Mouse (Mus musculus) limb, embryonic 14.5 days (tissue): ENCODE data around the gene Spib. TPM values are rescaled to one million over a fixed set of nuclear protein-coding genes. Genes with fewer than 3 reads are reported as not detected.

ENCODE experiments used
- ATAC-seq: fragments of 200-750 bp; cut with Nextera tagmentation; 2 replicates; pipeline ENCODE4 v1.8.0; 2017; ENCODE audit warnings: low read depth, moderate number of reproducible peaks, moderate TSS enrichment; ENCODE audit not compliant: low FRiP score
- DNase-seq: peaks from one replicate; pipeline ENCODE4 v3.0.0-alpha.2; 2015; ENCODE audit warnings: low spot score
- H3K27ac ChIP-seq: fragments of 300-500 bp; sonication (generic); replicated peaks from 2 replicates; pipeline ENCODE4 v1.5.1; 2014; ENCODE audit warnings: low read depth, mild to moderate bottlenecking, low read length, moderate library complexity, mixed read lengths
- H3K27me3 ChIP-seq: fragments of 300-500 bp; sonication (generic); 2 replicates; pipeline ENCODE4 v1.6.1; 2014; ENCODE audit warnings: low read length, mixed read lengths; ENCODE audit not compliant: control insufficient read depth, insufficient read depth
- H3K36me3 ChIP-seq: fragments of 300-500 bp; sonication (generic); 2 replicates; pipeline ENCODE4 v1.6.1; 2014; ENCODE audit warnings: mild to moderate bottlenecking, low read length, moderate library complexity, mixed read lengths; ENCODE audit not compliant: control insufficient read depth, insufficient read depth
- H3K4me1 ChIP-seq: fragments of 300-500 bp; sonication (generic); 2 replicates; pipeline ENCODE4 v1.6.1; 2014; ENCODE audit warnings: antibody characterized with exemption, low read length, mixed read lengths; ENCODE audit not compliant: control insufficient read depth, insufficient read depth
- H3K4me2 ChIP-seq: fragments of 300-500 bp; sonication (generic); replicated peaks from 2 replicates; pipeline ENCODE4 v1.6.1; 2014; ENCODE audit warnings: low read depth, mild to moderate bottlenecking, low read length, moderate library complexity; ENCODE audit not compliant: severe bottlenecking
- H3K4me3 ChIP-seq: fragments of 300-500 bp; sonication (generic); replicated peaks from 2 replicates; pipeline ENCODE4 v1.5.1; 2014; ENCODE audit warnings: low read length
- H3K9ac ChIP-seq: fragments of 300-500 bp; sonication (generic); 2 replicates; pipeline ENCODE4 v1.6.1; 2014; ENCODE audit warnings: mild to moderate bottlenecking, low read depth, low read length, moderate library complexity; ENCODE audit not compliant: severe bottlenecking
- H3K9me3 ChIP-seq: fragments of 300-500 bp; sonication (generic); 2 replicates; pipeline ENCODE4 v1.6.1; 2016; ENCODE audit warnings: low read length; ENCODE audit not compliant: control insufficient read depth
- POLR2A ChIP-seq: fragments of 200-500 bp; IDR thresholded peaks from 2 replicates; pipeline ENCODE4 v1.8.0; 2012; ENCODE audit warnings: inconsistent platforms, mild to moderate bottlenecking, moderate library complexity, borderline replicate concordance; ENCODE audit not compliant: insufficient read depth, insufficient read length; ENCODE audit errors: extremely low read depth
- WGBS: fragments of 180-500 bp; shearing (Covaris S2); extraction: QIAGEN DNeasy Blood & Tissue Kit; methylation state at CpG from one replicate; pipeline ENCODE4 v1.1.7; 2014; 5-methylcytosine and 5-hydroxymethylcytosine counted together
- polyA plus RNA-seq, 2 experiments: library from polyadenylated mRNA; depleted of rRNA in 1 of 2; stranded (reverse) in 1 of 2; unstranded in 1 of 2; fragments of >200 nt; fragmentation: Nextera tagmentation in 1 of 2; extraction: Ambion mirVana in 1 of 2; gene quantifications; 2 replicates each; pipeline versions ENCODE4 v1.2.1 to v1.2.3; 2012 to 2014

The Spib gene
- polyA plus RNA-seq, 2 experiments, result 0.59 to 1.1 TPM

- H3K9me3 ChIP-seq, result no peaks in the 10 kb centered on the region
- H3K9ac ChIP-seq, result peak overlapping the region; percentile 38; the same call in 1 of the 2 replicates
- no peaks in the 10 kb centered on the region for H3K4me1 ChIP-seq
- 0 out of 2 replicates have a peak overlapping the region, but pooled peaks have one; percentile 23 for H3K4me2 ChIP-seq
- peak; percentile 56 for ATAC-seq
- H3K27ac ChIP-seq, result no peak overlapping the region
- no peaks in the 10 kb centered on the region for H3K36me3 ChIP-seq
- DNase-seq, result peak; percentile 54
- TF ChIP-seq POLR2A, result no peak
- 3% methylated on average over 20 of the region's 20 CpGs for WGBS
- H3K27me3 ChIP-seq, result peaks cover 55% of the 10 kb centered on the region
- H3K4me3 ChIP-seq, result no peak overlapping the region
Measured at GRCm38 (mm10) chr7:44521710-44522109, 10.2 kb downstream of the Spib start.

GRCm38 (mm10) chr7:44520990-44521389 lies 10.9 kb downstream of the Spib start:
- no peak overlapping the region for H3K9ac ChIP-seq
- no peak for DNase-seq
- no peaks in the 10 kb centered on the region for H3K36me3 ChIP-seq
- WGBS, result 67% methylated on average over 3 of the region's 3 CpGs
- TF ChIP-seq POLR2A, result no peak
- no peak for ATAC-seq
- no peak overlapping the region for H3K4me3 ChIP-seq
- H3K4me1 ChIP-seq, result no peaks in the 10 kb centered on the region
- H3K27me3 ChIP-seq, result peaks cover 51% of the 10 kb centered on the region
- H3K9me3 ChIP-seq, result no peaks in the 10 kb centered on the region
- H3K27ac ChIP-seq, result no peak overlapping the region
- H3K4me2 ChIP-seq, result no peak overlapping the region

- Histone ChIP-seq H3K4me2 (no peak overlapping the region), H3K36me3 (no peaks in the 10 kb centered on the region), H3K9ac (no peak overlapping the region), H3K27me3 (peaks cover 35% of the 10 kb centered on the region), H3K4me3 (no peak overlapping the region), H3K9me3 (no peaks in the 10 kb centered on the region), H3K27ac (no peak overlapping the region), H3K4me1 (no peaks in the 10 kb centered on the region)
- TF ChIP-seq POLR2A, result no peak
- ATAC-seq (no peak), DNase-seq (no peak)
- 68% methylated on average over 9 of the region's 9 CpGs for WGBS
Measured at GRCm38 (mm10) chr7:44519240-44519913, 12.5 kb downstream of the Spib start.

- no peak for TF ChIP-seq POLR2A
- Histone ChIP-seq H3K36me3 (no peaks in the 10 kb centered on the region), H3K4me1 (no peaks in the 10 kb centered on the region), H3K27me3 (no peaks in the 10 kb centered on the region), H3K27ac (no peak overlapping the region), H3K9ac (no peak overlapping the region), H3K9me3 (no peaks in the 10 kb centered on the region), H3K4me2 (no peak overlapping the region), H3K4me3 (no peak overlapping the region)
- no peak for DNase-seq
- no peak for ATAC-seq
Measured at GRCm38 (mm10) chr7:44507491-44507890, 24.4 kb downstream of the Spib start.

GRCm38 (mm10) chr7:44501563-44502115 lies 30.2 kb downstream of the Spib start:
- peak; percentile 58; the same call in 1 of the 2 replicates for ATAC-seq
- TF ChIP-seq POLR2A, result no peak
- Histone ChIP-seq H3K4me1 (0 out of 2 replicates have a peak, but pooled peaks cover 7% of the 10 kb centered on the region), H3K9ac (no peak overlapping the region), H3K4me2 (no peak overlapping the region), H3K4me3 (no peak overlapping the region), H3K9me3 (no peaks in the 10 kb centered on the region), H3K36me3 (no peaks in the 10 kb centered on the region), H3K27ac (no peak overlapping the region), H3K27me3 (no peaks in the 10 kb centered on the region)
- 39% methylated on average over 5 of the region's 5 CpGs for WGBS
- DNase-seq, result peak; percentile 59

GRCm38 (mm10) chr7:44500046-44500445 lies 31.8 kb downstream of the Spib start:
- no peaks in the 10 kb centered on the region for H3K27me3 ChIP-seq
- H3K9ac ChIP-seq, result no peak overlapping the region
- no peak overlapping the region for H3K4me3 ChIP-seq
- H3K4me2 ChIP-seq, result no peak overlapping the region
- ATAC-seq (no peak), DNase-seq (no peak)
- H3K4me1 ChIP-seq, result peaks cover 13% of the 10 kb centered on the region; the same call in 1 of the 2 replicates
- no peak for TF ChIP-seq POLR2A
- no peak overlapping the region for H3K27ac ChIP-seq
- H3K36me3 ChIP-seq, result no peaks in the 10 kb centered on the region
- WGBS, result 61% methylated on average over 20 of the region's 20 CpGs
- H3K9me3 ChIP-seq, result no peaks in the 10 kb centered on the region
